Mouse (Mus musculus) C2C12 (cell line): ENCODE data around the gene Cat.

ENCODE experiments used
- CTCF ChIP-seq: IDR thresholded peaks from one replicate; pipeline ENCODE4 v1.5.1; 2011; ENCODE audit not compliant: control insufficient read depth, insufficient read depth, insufficient read length
- USF1 ChIP-seq: IDR thresholded peaks from one replicate; pipeline ENCODE4 v1.6.1; 2011; ENCODE audit warnings: low read depth, mild to moderate bottlenecking, control low read depth, moderate library complexity

- TF ChIP-seq CTCF: no peak
- no peak for TF ChIP-seq USF1
Measured at GRCm38 (mm10) chr2:103428356-103428755, 56.6 kb downstream of the Cat start.
